Mouse (Mus musculus): Measurements from ENCODE around the gene Ppp2r5b. TPM values are rescaled to one million over a fixed set of nuclear protein-coding genes. Genes with fewer than 3 reads are reported as not detected.

Gene Ppp2r5b
- polyA plus RNA-seq, 1 experiment from 2014 or later, result 22.2 TPM

GRCm38 (mm10) chr19:6272053-6272452, 36.4 kb upstream of the Ppp2r5b start:
- H3K4me1 ChIP-seq (ENCODE audit: control insufficient read depth, insufficient read depth, low read length), result peaks cover 3% of the 10 kb centered on the region; the same call in 1 of the 2 replicates
- H3K4me2 ChIP-seq, result no peak overlapping the region
- 0 out of 2 replicates have a peak, but pooled peaks cover 2% of the 10 kb centered on the region for H3K27me3 ChIP-seq (ENCODE audit: control insufficient read depth, insufficient read depth, low read length)
- H3K27ac ChIP-seq (ENCODE audit: low read depth, low read length), result no peak overlapping the region
- no peak overlapping the region for H3K4me3 ChIP-seq (ENCODE audit: low read depth, low read length)
- WGBS (ENCODE audit: insufficient replicate concordance), result 63% methylated on average over 7 of the region's 7 CpGs
- no peak for ATAC-seq (replicated peaks; ENCODE audit: insufficient number of reproducible peaks, low FRiP score, low TSS enrichment)
- no peaks in the 10 kb centered on the region for H3K36me3 ChIP-seq (ENCODE audit: control insufficient read depth, insufficient read depth, low read length)
- H3K9ac ChIP-seq (ENCODE audit: low read depth, low read length), result no peak overlapping the region
- H3K9me3 ChIP-seq (replicated peaks; ENCODE audit: control insufficient read depth, low read length), result no peaks in the 10 kb centered on the region

- Histone ChIP-seq H3K36me3 (ENCODE audit: control insufficient read depth, insufficient read depth, low read length) (no peaks in the 10 kb centered on the region), H3K27me3 (ENCODE audit: control insufficient read depth, insufficient read depth, low read length) (0 out of 2 replicates have a peak, but pooled peaks cover 3% of the 10 kb centered on the region), H3K9ac (ENCODE audit: low read depth, low read length) (peak overlapping the region; percentile 36; the same call in 1 of the 2 replicates), H3K4me1 (ENCODE audit: control insufficient read depth, insufficient read depth, low read length) (peaks cover 3% of the 10 kb centered on the region; the same call in 1 of the 2 replicates), H3K9me3 (replicated peaks; ENCODE audit: control insufficient read depth, low read length) (no peaks in the 10 kb centered on the region), H3K4me3 (ENCODE audit: low read depth, low read length) (no peak overlapping the region), H3K27ac (ENCODE audit: low read depth, low read length) (no peak overlapping the region), H3K4me2 (no peak overlapping the region)
- ATAC-seq (replicated peaks; ENCODE audit: insufficient number of reproducible peaks, low FRiP score, low TSS enrichment), result no peak
- WGBS (ENCODE audit: insufficient replicate concordance), result 28% methylated on average over 8 of the region's 8 CpGs
Measured at GRCm38 (mm10) chr19:6271206-6271605, 35.5 kb upstream of the Ppp2r5b start.

GRCm38 (mm10) chr19:6270661-6271060, 35.0 kb upstream of the Ppp2r5b start:
- Histone ChIP-seq H3K9ac (ENCODE audit: low read depth, low read length) (peak overlapping the region; percentile 36; the same call in 1 of the 2 replicates), H3K27ac (ENCODE audit: low read depth, low read length) (no peak overlapping the region), H3K9me3 (replicated peaks; ENCODE audit: control insufficient read depth, low read length) (no peaks in the 10 kb centered on the region), H3K4me2 (no peak overlapping the region), H3K4me1 (ENCODE audit: control insufficient read depth, insufficient read depth, low read length) (peaks cover under 1% of the 10 kb centered on the region; the same call in 1 of the 2 replicates), H3K27me3 (ENCODE audit: control insufficient read depth, insufficient read depth, low read length) (0 out of 2 replicates have a peak, but pooled peaks cover 3% of the 10 kb centered on the region), H3K4me3 (ENCODE audit: low read depth, low read length) (no peak overlapping the region), H3K36me3 (ENCODE audit: control insufficient read depth, insufficient read depth, low read length) (no peaks in the 10 kb centered on the region)
- 44% methylated on average over 9 of the region's 9 CpGs for WGBS (ENCODE audit: insufficient replicate concordance)
- ATAC-seq (replicated peaks; ENCODE audit: insufficient number of reproducible peaks, low FRiP score, low TSS enrichment), result no peak

- H3K27ac ChIP-seq (ENCODE audit: low read depth, low read length), result no peak overlapping the region
- no peak overlapping the region for H3K9ac ChIP-seq (ENCODE audit: low read depth, low read length)
- ATAC-seq (replicated peaks; ENCODE audit: insufficient number of reproducible peaks, low FRiP score, low TSS enrichment), result no peak
Measured at GRCm38 (mm10) chr19:6269798-6270475, 34.3 kb upstream of the Ppp2r5b start.

GRCm38 (mm10) chr19:6268670-6269132, 33.0 kb upstream of the Ppp2r5b start:
- H3K9ac ChIP-seq (ENCODE audit: low read depth, low read length), result no peak overlapping the region
- H3K27me3 ChIP-seq (ENCODE audit: control insufficient read depth, insufficient read depth, low read length), result 0 out of 2 replicates have a peak, but pooled peaks cover 3% of the 10 kb centered on the region
- H3K9me3 ChIP-seq (replicated peaks; ENCODE audit: control insufficient read depth, low read length), result no peaks in the 10 kb centered on the region
- H3K36me3 ChIP-seq (ENCODE audit: control insufficient read depth, insufficient read depth, low read length), result no peaks in the 10 kb centered on the region
- H3K4me3 ChIP-seq (ENCODE audit: low read depth, low read length), result no peak overlapping the region
- H3K27ac ChIP-seq (ENCODE audit: low read depth, low read length), result no peak overlapping the region
- no peak for ATAC-seq (replicated peaks; ENCODE audit: insufficient number of reproducible peaks, low FRiP score, low TSS enrichment)
- 78% methylated on average over 7 of the region's 7 CpGs for WGBS (ENCODE audit: insufficient replicate concordance)
- H3K4me2 ChIP-seq, result no peak overlapping the region
- H3K4me1 ChIP-seq (ENCODE audit: control insufficient read depth, insufficient read depth, low read length), result no peaks in the 10 kb centered on the region

More at GRCm38 (mm10) chr19:6269798-6270475, 34.3 kb upstream of the Ppp2r5b start:
- 86% methylated on average over 8 of the region's 8 CpGs for WGBS (ENCODE audit: insufficient replicate concordance)
- Histone ChIP-seq H3K4me1 (ENCODE audit: control insufficient read depth, insufficient read depth, low read length) (no peaks in the 10 kb centered on the region), H3K27me3 (ENCODE audit: control insufficient read depth, insufficient read depth, low read length) (0 out of 2 replicates have a peak, but pooled peaks cover 3% of the 10 kb centered on the region), H3K9me3 (replicated peaks; ENCODE audit: control insufficient read depth, low read length) (no peaks in the 10 kb centered on the region), H3K36me3 (ENCODE audit: control insufficient read depth, insufficient read depth, low read length) (no peaks in the 10 kb centered on the region), H3K4me3 (ENCODE audit: low read depth, low read length) (no peak overlapping the region), H3K4me2 (no peak overlapping the region)

GRCm38 (mm10) chr19:6268170-6268528, 32.5 kb upstream of the Ppp2r5b start:
- WGBS (ENCODE audit: insufficient replicate concordance), result 13% methylated on average over 8 of the region's 8 CpGs

GRCm38 (mm10) chr19:6267306-6268169, 31.9 kb upstream of the Ppp2r5b start:
- Histone ChIP-seq H3K4me2 (no peak overlapping the region), H3K9me3 (replicated peaks; ENCODE audit: control insufficient read depth, low read length) (no peaks in the 10 kb centered on the region), H3K9ac (ENCODE audit: low read depth, low read length) (no peak overlapping the region), H3K4me3 (ENCODE audit: low read depth, low read length) (no peak overlapping the region), H3K36me3 (ENCODE audit: control insufficient read depth, insufficient read depth, low read length) (no peaks in the 10 kb centered on the region), H3K4me1 (ENCODE audit: control insufficient read depth, insufficient read depth, low read length) (no peaks in the 10 kb centered on the region), H3K27ac (ENCODE audit: low read depth, low read length) (no peak overlapping the region), H3K27me3 (ENCODE audit: control insufficient read depth, insufficient read depth, low read length) (0 out of 2 replicates have a peak, but pooled peaks cover 3% of the 10 kb centered on the region)
- 59% methylated on average over 11 of the region's 11 CpGs for WGBS (ENCODE audit: insufficient replicate concordance)
- no peak for ATAC-seq (replicated peaks; ENCODE audit: insufficient number of reproducible peaks, low FRiP score, low TSS enrichment)

More at GRCm38 (mm10) chr19:6268170-6268528, 32.5 kb upstream of the Ppp2r5b start:
- H3K4me3 ChIP-seq (ENCODE audit: low read depth, low read length), result no peak overlapping the region
- H3K4me1 ChIP-seq (ENCODE audit: control insufficient read depth, insufficient read depth, low read length), result no peaks in the 10 kb centered on the region
- no peaks in the 10 kb centered on the region for H3K36me3 ChIP-seq (ENCODE audit: control insufficient read depth, insufficient read depth, low read length)
- H3K4me2 ChIP-seq, result no peak overlapping the region
- ATAC-seq (replicated peaks; ENCODE audit: insufficient number of reproducible peaks, low FRiP score, low TSS enrichment), result no peak; the same call in 1 of the 2 replicates
- H3K9me3 ChIP-seq (replicated peaks; ENCODE audit: control insufficient read depth, low read length), result no peaks in the 10 kb centered on the region
- no peak overlapping the region for H3K27ac ChIP-seq (ENCODE audit: low read depth, low read length)
- 0 out of 2 replicates have a peak, but pooled peaks cover 3% of the 10 kb centered on the region for H3K27me3 ChIP-seq (ENCODE audit: control insufficient read depth, insufficient read depth, low read length)
- no peak overlapping the region for H3K9ac ChIP-seq (ENCODE audit: low read depth, low read length)

GRCm38 (mm10) chr19:6265727-6266182, 30.1 kb upstream of the Ppp2r5b start:
- Histone ChIP-seq H3K36me3 (ENCODE audit: control insufficient read depth, insufficient read depth, low read length) (peaks cover 10% of the 10 kb centered on the region), H3K4me2 (no peak overlapping the region), H3K27me3 (ENCODE audit: control insufficient read depth, insufficient read depth, low read length) (0 out of 2 replicates have a peak, but pooled peaks cover 3% of the 10 kb centered on the region), H3K27ac (ENCODE audit: low read depth, low read length) (no peak overlapping the region), H3K4me1 (ENCODE audit: control insufficient read depth, insufficient read depth, low read length) (no peaks in the 10 kb centered on the region), H3K9me3 (replicated peaks; ENCODE audit: control insufficient read depth, low read length) (no peaks in the 10 kb centered on the region), H3K4me3 (ENCODE audit: low read depth, low read length) (no peak overlapping the region), H3K9ac (ENCODE audit: low read depth, low read length) (no peak overlapping the region)
- 57% methylated on average over 6 of the region's 6 CpGs for WGBS (ENCODE audit: insufficient replicate concordance)
- no peak for ATAC-seq (replicated peaks; ENCODE audit: insufficient number of reproducible peaks, low FRiP score, low TSS enrichment)
